Mouse (Mus musculus) left cerebral cortex, adult 2 months (tissue): Measurements from ENCODE around the gene 2510039O18Rik. TPM values are rescaled to one million over a fixed set of nuclear protein-coding genes. Genes with fewer than 3 reads are reported as not detected.
A peak's percentile ranks its signal among the peaks of the same experiment; 100 is the strongest.

Experiments
- DNase-seq, 2 experiments: peaks; one replicate each; pipeline ENCODE4 v3.0.0; 2021 to 2022; ENCODE audit warnings: low spot score in 2 of 2, mixed read lengths in 1 of 2; ENCODE audit errors: extremely low spot score in 1 of 2
- H3K27ac ChIP-seq: fragments of 200-600 bp; 2 replicates; pipeline ENCODE4 v1.8.1; 2022
- H3K4me3 ChIP-seq: fragments of 200-600 bp; 2 replicates; pipeline ENCODE4 v1.8.1; 2022
- CTCF ChIP-seq: fragments of 200-600 bp; IDR thresholded peaks from 2 replicates; pipeline ENCODE4 v1.8.1; 2022; ENCODE audit warnings: antibody characterized with exemption, mild to moderate bottlenecking, moderate library complexity
- intact Hi-C: fragments of 180-260 bp; cut with DNase I; formaldehyde crosslinking; loops from one replicate; pipeline ENCODE4 v1.15.1; 2025
- total RNA-seq, 2 experiments: library from RNA; stranded (reverse); gene quantifications; 2 replicates each; pipeline ENCODE4 v1.2.3; 2021

2510039O18Rik gene
- total RNA-seq, 2 experiments from 2014 or later: 28.9 to 31.2 TPM

DNA sequence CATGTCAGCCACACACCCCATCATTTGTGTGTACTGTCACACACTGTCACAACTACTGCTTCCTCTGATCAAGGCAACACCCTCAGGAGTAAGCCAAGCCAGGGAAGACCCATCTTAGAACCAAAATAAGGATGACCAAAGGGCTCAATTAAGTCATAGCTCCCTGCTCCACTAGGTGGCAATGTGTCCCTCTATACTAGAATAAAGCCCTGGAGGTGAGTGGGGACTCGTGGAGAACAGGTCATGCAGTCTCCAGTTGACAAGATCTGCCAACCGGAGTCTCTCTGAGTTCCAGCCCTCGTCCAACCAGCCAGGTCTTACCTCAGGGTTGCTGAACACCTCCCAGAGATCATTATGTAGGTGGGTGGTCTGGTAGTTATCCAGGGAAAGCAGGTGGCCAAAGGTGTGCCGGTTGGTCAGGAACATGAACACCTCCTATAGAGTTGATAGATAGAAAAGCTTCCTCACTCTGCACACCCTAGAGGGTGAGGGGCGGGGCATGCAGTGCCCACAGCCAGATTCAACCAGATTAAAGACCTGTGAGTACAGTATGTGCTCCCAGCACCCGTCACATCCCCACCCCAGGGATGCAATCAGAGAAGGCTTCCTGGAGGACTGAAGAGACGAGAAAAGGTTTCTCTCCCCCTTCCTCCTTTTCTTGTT, 22.1 kb upstream of the 2510039O18Rik start:
- intact Hi-C loops: no loop called here
- DNase-seq: peak; percentile 29 to 46
- peak; percentile 68 for TF ChIP-seq CTCF
- no peak overlapping the region for H3K4me3 ChIP-seq
- no peak overlapping the region for H3K27ac ChIP-seq

DNA sequence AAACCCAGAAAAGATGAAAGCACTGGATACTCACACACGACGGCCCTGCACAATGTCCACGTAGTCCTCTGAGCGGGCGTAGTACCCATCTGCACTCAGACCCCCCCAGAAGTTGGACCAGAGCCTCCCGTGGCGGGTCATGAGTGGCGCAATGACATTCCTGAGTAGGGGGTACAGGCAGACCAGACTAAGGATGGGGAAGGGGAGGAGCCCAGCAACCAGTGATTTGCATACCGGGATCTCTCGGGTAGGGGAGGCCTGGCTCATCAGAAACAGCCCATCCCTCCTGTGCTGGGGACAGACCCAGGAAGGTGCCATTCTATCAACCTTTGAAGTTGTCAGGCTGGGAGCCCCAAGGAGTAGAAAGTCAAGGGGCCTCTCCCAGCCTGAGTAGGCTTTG, 19.7 kb upstream of the 2510039O18Rik start:
- intact Hi-C loops: loop anchor here (1.0 kb wide), 1 partner anchor 18 kb away; no protein-coding TSS in a partner anchor
- H3K4me3 ChIP-seq: no peak overlapping the region
- DNase-seq: no peak
- TF ChIP-seq CTCF: no peak
- H3K27ac ChIP-seq: no peak overlapping the region

DNA sequence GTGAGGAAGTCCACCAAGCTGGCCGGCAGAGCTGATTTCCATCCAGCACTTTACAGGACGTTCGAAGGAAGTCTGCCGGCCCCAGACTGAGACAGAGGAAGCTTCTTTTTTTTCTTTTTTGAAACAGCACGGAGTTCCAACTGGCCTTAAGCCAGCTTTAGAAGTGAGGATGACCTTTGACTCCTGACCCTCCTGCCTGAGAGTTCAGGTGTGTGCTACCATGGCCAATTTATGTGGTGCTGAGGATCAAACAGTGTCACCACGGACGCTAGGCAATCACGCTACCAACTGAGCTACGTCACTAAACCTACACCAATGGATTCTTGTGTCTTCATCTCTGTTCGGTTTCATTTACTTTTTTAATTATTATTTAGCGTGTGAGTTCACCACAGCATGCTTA, 18.4 kb upstream of the 2510039O18Rik start:
- Histone ChIP-seq H3K4me3 (no peak overlapping the region), H3K27ac (no peak overlapping the region)
- intact Hi-C loops: no loop called here
- no peak for DNase-seq
- no peak for TF ChIP-seq CTCF

DNA sequence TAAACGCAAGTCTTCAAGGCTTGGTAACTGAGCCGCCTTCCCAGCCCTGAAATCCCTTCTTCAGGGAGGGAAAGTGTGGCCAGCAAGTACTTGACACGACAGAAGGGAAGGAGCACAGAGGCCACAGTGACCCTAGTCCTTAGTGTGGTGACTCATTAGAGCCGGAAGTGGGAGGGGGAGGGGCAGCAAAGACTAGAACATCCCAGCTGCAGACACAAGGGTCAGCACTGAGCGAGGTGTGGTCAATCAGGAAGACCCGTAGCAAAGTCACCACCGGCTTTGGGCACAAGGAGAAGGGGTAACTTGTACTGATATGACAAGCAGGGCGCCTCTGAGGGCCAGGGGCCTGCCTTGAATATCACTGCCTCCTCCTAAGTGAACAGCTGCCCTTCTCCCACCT, 13.0 kb upstream of the 2510039O18Rik start:
- no peak overlapping the region for H3K27ac ChIP-seq
- no peak overlapping the region for H3K4me3 ChIP-seq
- TF ChIP-seq CTCF: no peak
- intact Hi-C loops: no loop called here
- no peak for DNase-seq

DNA sequence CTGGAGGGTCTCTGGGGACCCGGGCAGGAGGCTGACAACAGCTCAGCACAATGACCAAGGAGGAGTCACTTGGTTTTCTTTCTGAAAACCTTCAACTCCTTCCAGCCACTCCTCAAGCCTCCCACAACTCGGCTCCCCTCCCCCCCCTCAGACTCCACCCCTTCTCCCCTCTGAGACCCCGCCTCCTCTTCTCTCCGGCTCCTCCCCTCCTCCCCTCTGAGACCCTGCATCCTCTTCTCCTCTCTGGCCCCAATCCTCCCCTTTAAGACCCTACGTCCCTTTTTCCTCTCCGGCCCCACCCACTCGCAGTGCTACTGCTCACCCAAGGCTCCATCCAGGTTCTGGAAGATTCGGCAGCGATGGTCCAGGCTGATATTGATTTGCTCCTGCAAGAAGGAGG, 12.6 kb upstream of the 2510039O18Rik start:
- H3K4me3 ChIP-seq: no peak overlapping the region
- no peak overlapping the region for H3K27ac ChIP-seq
- TF ChIP-seq CTCF: no peak
- intact Hi-C loops: no loop called here
- no peak for DNase-seq

DNA sequence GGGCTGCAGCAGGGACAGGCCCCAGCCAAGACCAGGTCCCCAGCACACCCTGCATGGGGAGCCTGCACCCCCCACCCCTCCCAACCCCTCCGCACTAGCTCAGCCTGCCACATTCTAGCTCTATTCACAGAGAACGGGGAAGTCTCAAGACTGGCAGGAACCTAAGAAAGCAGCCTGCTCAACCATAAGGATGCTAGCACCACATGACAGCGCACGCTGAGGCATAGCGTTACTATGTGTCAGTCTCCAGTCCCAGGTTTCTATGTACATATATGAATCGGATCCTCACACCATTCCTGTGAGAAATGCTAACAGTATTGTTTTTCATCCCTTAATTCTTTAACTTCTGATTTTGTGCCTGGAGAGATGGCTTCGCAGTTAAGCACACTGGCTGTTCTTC, 12.2 kb upstream of the 2510039O18Rik start:
- intact Hi-C loops: no loop called here
- Histone ChIP-seq H3K27ac (no peak overlapping the region), H3K4me3 (no peak overlapping the region)
- TF ChIP-seq CTCF: no peak
- no peak for DNase-seq

DNA sequence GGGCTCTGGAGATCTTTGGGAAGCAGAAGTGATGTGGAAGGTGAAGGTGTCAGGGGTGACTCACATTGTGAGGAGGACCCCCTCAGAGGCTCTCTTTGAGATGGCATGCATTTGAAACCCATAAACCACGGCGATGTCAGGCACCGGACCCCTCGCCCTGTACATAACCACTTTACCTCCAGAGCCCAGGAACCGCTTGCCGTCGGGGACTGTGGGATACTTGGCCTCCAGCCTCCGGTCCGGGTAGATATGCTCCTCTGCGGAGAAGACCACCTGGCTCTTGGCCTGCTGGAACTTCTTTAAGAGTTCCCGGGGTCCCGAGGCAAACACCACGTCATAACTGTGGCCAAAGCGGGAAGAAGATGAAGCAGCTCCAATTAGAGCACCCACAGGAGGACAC, 9.7 kb upstream of the 2510039O18Rik start:
- intact Hi-C loops: no loop called here
- H3K4me3 ChIP-seq: no peak overlapping the region
- DNase-seq: no peak
- no peak for TF ChIP-seq CTCF
- H3K27ac ChIP-seq: no peak overlapping the region

DNA sequence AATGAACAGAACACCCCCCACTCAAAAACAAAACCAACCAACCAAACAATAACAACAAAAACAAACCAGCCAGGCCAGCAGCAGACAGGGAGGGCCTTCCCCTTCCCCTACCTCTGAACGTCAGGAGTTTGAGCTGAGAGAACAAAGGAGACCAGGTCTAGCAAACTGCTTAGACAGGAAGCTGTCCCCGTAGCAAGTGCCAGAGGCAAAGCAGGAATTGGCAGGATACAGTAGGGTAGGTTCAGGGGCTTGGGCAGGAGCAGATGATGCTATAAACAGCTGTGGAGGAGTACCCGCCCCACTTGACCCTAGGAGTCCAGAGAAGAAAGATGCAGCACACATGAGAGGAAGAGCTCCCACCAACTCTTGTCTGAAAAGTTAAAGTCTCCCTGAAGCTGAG, 6.6 kb upstream of the 2510039O18Rik start:
- intact Hi-C loops: no loop called here
- DNase-seq: no peak
- TF ChIP-seq CTCF: no peak
- no peak overlapping the region for H3K4me3 ChIP-seq
- H3K27ac ChIP-seq: no peak overlapping the region

DNA sequence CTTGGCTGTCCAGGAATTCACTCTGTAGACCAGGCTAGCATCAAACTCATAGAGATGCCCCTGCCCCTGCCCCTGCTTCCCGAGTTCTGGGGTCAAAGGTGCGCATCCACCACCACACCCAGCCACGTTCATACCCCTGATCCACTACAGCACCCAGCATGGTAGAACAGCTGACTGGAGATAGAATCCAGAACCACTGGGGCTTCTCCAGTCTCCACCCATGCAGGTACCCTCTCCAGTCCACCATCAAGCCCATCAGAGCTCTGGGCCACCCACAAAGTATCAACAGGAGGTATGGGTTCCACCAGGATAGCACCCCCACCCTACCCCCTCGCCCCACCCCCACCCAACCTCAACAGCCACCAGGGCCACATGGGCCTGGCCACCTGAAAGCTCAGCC, 6.1 kb upstream of the 2510039O18Rik start:
- H3K27ac ChIP-seq: no peak overlapping the region
- intact Hi-C loops: no loop called here
- H3K4me3 ChIP-seq: no peak overlapping the region
- DNase-seq: no peak
- no peak for TF ChIP-seq CTCF

DNA sequence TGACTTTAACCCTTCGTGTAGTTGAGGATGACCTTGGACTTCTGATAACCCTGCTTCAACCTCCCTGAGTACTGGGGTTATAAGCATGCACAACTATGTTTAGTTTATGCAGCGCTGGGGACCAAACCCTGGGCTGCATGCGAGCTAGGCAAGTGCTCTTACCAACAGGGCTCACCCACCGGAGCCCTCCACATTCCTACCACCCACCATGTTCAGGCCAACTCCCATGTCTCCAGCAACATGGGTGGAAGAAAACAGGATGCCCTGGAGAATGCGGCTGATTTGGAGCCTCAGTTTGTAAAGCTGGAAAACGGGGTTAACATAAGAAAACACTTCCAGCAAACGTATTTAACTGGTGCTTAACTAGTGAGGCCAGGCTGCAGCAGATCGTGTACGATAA, 4.8 kb upstream of the 2510039O18Rik start:
- intact Hi-C loops: no loop called here
- TF ChIP-seq CTCF: no peak
- peak overlapping the region; percentile 66 for H3K4me3 ChIP-seq
- peak overlapping the region; percentile 80; the same call in 1 of the 2 replicates for H3K27ac ChIP-seq
- no peak for DNase-seq

DNA sequence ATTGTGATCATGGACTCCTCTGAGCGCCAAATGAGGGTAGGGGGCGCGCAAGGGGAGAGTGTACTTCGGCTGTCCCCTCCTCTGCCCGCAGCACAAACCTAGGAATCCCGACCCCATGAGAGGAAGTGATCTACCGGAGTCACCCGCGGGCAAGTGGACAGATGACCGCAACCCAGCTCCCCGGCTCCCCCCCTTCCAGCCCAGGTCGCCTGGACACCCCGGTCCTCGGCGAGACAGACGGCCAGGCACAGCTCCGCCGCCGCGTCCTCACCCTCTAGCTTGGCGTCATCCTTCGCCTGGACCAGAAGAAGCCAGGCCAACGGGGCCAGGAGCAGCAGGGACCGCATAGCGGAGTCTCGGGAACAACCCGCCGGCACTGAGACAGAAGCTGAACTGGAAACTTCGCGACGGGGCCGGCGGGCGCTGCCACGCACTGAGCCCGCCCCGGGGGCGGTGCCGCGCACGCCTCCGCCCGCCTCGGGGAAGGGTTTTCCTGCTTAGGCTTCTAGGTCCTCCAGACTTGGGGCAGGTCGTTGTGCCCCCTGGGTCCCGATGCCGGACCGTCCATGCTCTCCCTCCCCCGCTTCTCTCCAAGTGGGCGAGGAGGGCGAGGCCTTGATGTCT, 4.3 kb upstream of the 2510039O18Rik start, which contains the start of gene Plod1:
Gene Plod1, minus strand, starts transcription at position 437 of the 624 bp plus-strand sequence.
- Histone ChIP-seq H3K27ac (peak within 1 kb of the TSS; percentile 80), H3K4me3 (peak within 1 kb of the TSS; percentile 66)
- intact Hi-C loops: no loop called here
- no peak for TF ChIP-seq CTCF
- DNase-seq: peak; percentile 75 to 77

DNA sequence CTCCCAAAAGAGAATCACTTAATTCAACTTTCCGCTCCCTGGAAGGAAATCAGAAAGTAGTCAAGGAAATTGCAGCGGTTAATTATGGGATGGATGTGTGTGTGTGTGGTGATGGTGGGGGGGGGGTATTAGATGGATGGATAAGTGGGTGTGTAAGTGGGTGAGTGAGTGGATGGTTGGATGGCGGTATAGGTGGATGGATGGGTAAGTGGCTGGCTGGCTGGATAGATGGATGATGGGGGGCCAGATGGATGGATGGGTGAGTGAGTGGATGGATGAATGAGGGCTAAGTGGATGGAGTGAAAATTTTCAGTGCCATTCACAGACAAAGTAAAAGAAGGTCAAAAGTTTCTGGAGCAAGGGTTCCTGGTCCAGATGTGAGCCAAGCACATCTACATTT, 3.7 kb upstream of the 2510039O18Rik start:
- intact Hi-C loops: no loop called here
- DNase-seq: no peak
- no peak overlapping the region for H3K27ac ChIP-seq
- peak overlapping the region; percentile 66 for H3K4me3 ChIP-seq
- TF ChIP-seq CTCF: no peak

DNA sequence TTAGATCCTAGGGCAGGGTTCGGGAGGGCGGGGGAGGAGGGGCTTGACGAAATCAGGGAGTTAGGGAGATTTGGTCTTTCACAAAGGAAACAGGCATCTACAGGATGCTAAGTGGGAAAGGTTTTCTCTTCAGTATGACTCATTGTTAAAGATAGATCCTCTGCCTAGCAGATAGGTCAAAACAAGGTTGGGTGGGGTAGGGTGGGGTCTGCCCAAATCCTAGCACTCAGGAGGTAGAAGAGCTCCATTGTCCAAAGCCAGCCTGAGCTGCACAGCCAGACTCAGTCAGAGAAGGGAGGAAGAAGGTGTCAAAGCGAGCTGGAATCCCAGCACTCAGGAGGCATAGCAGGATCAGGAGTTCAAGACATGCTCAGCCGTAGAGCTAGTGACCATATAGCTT, 3.2 kb upstream of the 2510039O18Rik start:
- Histone ChIP-seq H3K27ac (no peak overlapping the region), H3K4me3 (no peak overlapping the region)
- TF ChIP-seq CTCF: no peak
- DNase-seq: no peak
- intact Hi-C loops: no loop called here
